ENCODE assay signal across 11 mouse cellular contexts in genomic region chr6:142363019-142363576, GRCm38 (mm10). TPM values are rescaled to one million over a fixed set of nuclear protein-coding genes. Genes with fewer than 3 reads are reported as not detected.
DNase-seq lines count a peak whose midpoint lies in the region; ATAC-seq lines count a peak whose summit lies in the region.
"Had no signal": no experiment of that assay in that cellular context is flagged by ENCODE, and none has a peak within 500 bp of the region (broad histone marks: within the 10 kb centered on the region; RNA-seq: fewer than 3 reads in every experiment).

No protein-coding gene starts in this region.

- 65% methylated on average over 9 of the region's 9 CpGs for WGBS in hindbrain, embryonic 16.5 days
- 78% methylated on average over 9 of the region's 9 CpGs for WGBS in hindbrain, embryonic 10.5 days
- 62% methylated on average over 9 of the region's 9 CpGs for WGBS in intestine, embryonic 16.5 days

- no peak overlapping the region for H3K4me2 ChIP-seq in hindbrain, embryonic 16.5 days (ENCODE audit: low read length)
- no peak overlapping the region for H3K4me2 ChIP-seq in intestine, embryonic 16.5 days (ENCODE audit: low read depth, low read length)
- H3K4me2 ChIP-seq: embryonic facial prominence, embryonic 15.5 days; heart, embryonic 15.5 days had no signal

- peak; percentile 58 for ATAC-seq in hindbrain, embryonic 16.5 days
- peak; percentile 40; the same call in 1 of the 2 replicates for ATAC-seq in intestine, embryonic 16.5 days
- ATAC-seq in erythroid progenitor cell, adult 5-6 weeks (replicated peaks; ENCODE audit: low FRiP score, poor library complexity, severe bottlenecking) = no peak

- no peak overlapping the region for H3K4me3 ChIP-seq in hindbrain, embryonic 16.5 days (ENCODE audit: low read length)
- H3K4me3 ChIP-seq in hindbrain, embryonic 10.5 days = no peak overlapping the region
- H3K4me3 ChIP-seq in intestine, embryonic 16.5 days (ENCODE audit: low read length) = no peak overlapping the region
- H3K4me3 ChIP-seq: embryonic facial prominence, embryonic 15.5 days; heart, embryonic 15.5 days had no signal

- no peaks in the 10 kb centered on the region for H3K27me3 ChIP-seq in hindbrain, embryonic 16.5 days (replicated peaks; ENCODE audit: control insufficient read depth, insufficient read depth, low read length)
- no peaks in the 10 kb centered on the region for H3K27me3 ChIP-seq in hindbrain, embryonic 10.5 days (ENCODE audit: insufficient read depth, poor library complexity, severe bottlenecking)
- H3K27me3 ChIP-seq in intestine, embryonic 16.5 days (replicated peaks; ENCODE audit: control insufficient read depth, insufficient read depth, low read length) = no peaks in the 10 kb centered on the region
- H3K27me3 ChIP-seq: embryonic facial prominence, embryonic 15.5 days; heart, embryonic 15.5 days had no signal

- DNase-seq in hindbrain, embryonic 10.5 days (ENCODE audit: low spot score) = no peak
- peak; percentile 33 for DNase-seq in thymus, postnatal 4 days
- no peak for DNase-seq in thymus, postnatal 10 days (ENCODE audit: low spot score in 2 of 2)
- no peak for DNase-seq in ovary, postnatal 14 days (ENCODE audit: low spot score)
- no peak for DNase-seq in left cerebral cortex, postnatal 14 days (ENCODE audit: low spot score in 2 of 2)
- DNase-seq: layer of hippocampus, postnatal 36 days had no signal

- no peak overlapping the region for H3K27ac ChIP-seq in hindbrain, embryonic 16.5 days (ENCODE audit: low read depth, low read length)
- no peak overlapping the region for H3K27ac ChIP-seq in hindbrain, embryonic 10.5 days
- no peak overlapping the region for H3K27ac ChIP-seq in intestine, embryonic 16.5 days (ENCODE audit: low read length)
- H3K27ac ChIP-seq: embryonic facial prominence, embryonic 15.5 days; heart, embryonic 15.5 days had no signal

- no peaks in the 10 kb centered on the region for H3K4me1 ChIP-seq in hindbrain, embryonic 16.5 days (ENCODE audit: control insufficient read depth, insufficient read depth, low read depth, low read length)
- H3K4me1 ChIP-seq in hindbrain, embryonic 10.5 days (replicated peaks) = no peaks in the 10 kb centered on the region
- H3K4me1 ChIP-seq in intestine, embryonic 16.5 days (ENCODE audit: control insufficient read depth, insufficient read depth, low read length) = no peaks in the 10 kb centered on the region
- H3K4me1 ChIP-seq: embryonic facial prominence, embryonic 15.5 days; heart, embryonic 15.5 days had no signal

- no peaks in the 10 kb centered on the region for H3K9me3 ChIP-seq in hindbrain, embryonic 16.5 days (ENCODE audit: control insufficient read depth, low read length)
- no peaks in the 10 kb centered on the region for H3K9me3 ChIP-seq in hindbrain, embryonic 10.5 days
- no peaks in the 10 kb centered on the region for H3K9me3 ChIP-seq in intestine, embryonic 16.5 days (ENCODE audit: control insufficient read depth, low read length)
- H3K9me3 ChIP-seq: embryonic facial prominence, embryonic 15.5 days; heart, embryonic 15.5 days had no signal

- H3K9ac ChIP-seq in hindbrain, embryonic 16.5 days (ENCODE audit: low read depth, low read length) = no peak overlapping the region
- H3K9ac ChIP-seq in intestine, embryonic 16.5 days (ENCODE audit: low read depth, low read length) = no peak overlapping the region
- H3K9ac ChIP-seq: embryonic facial prominence, embryonic 15.5 days; heart, embryonic 15.5 days had no signal

- intact Hi-C loops in left cerebral cortex, postnatal 14 days (cut with DNase I) = loop anchor here (5.0 kb wide), 1 partner anchor 154 kb away; no protein-coding TSS in a partner anchor

- H3K36me3 ChIP-seq in hindbrain, embryonic 16.5 days (ENCODE audit: control insufficient read depth, insufficient read depth, low read length) = peaks cover 22% of the 10 kb centered on the region
- peaks cover 98% of the 10 kb centered on the region for H3K36me3 ChIP-seq in hindbrain, embryonic 10.5 days
- peaks cover 7% of the 10 kb centered on the region; the same call in 1 of the 2 replicates for H3K36me3 ChIP-seq in intestine, embryonic 16.5 days (ENCODE audit: control insufficient read depth, insufficient read depth, low read length)

RNA-seq across cellular contexts. Expression of gene Pyroxd1, which starts 17.6 kb away (rescaled TPM):
- polyA plus RNA-seq in hindbrain, embryonic 16.5 days (2015; fragmentation: Nextera tagmentation; extraction: Ambion mirVana) = 18.3 and 20.1 TPM in 2 replicates
- polyA plus RNA-seq in hindbrain, embryonic 10.5 days (2016; fragmentation: Nextera tagmentation; extraction: Ambion mirVana) = 20.1 and 21.7 TPM in 2 replicates
- 13.2 and 13.4 TPM in 2 replicates for polyA plus RNA-seq in intestine, embryonic 16.5 days (2015; fragmentation: Nextera tagmentation; extraction: Ambion mirVana)
- total RNA-seq in erythroid progenitor cell, adult 5-6 weeks (2015; ENCODE audit: low replicate concordance) = 3.6 and 7.1 TPM in 2 replicates
- 1.5 and 4.8 TPM in 2 replicates for total RNA-seq in erythroid progenitor cell, adult 5-6 weeks (2017; ENCODE audit: low replicate concordance)
- 10 to 100 TPM; 11.0 to 15.8 TPM for total RNA-seq in left cerebral cortex, postnatal 14 days (2021)

RNA-seq across cellular contexts. Expression of gene Recql, which starts 23.8 kb away (rescaled TPM):
- 19.5 and 23.1 TPM in 2 replicates for polyA plus RNA-seq in hindbrain, embryonic 16.5 days (2015; fragmentation: Nextera tagmentation; extraction: Ambion mirVana)
- 36.4 and 37.0 TPM in 2 replicates for polyA plus RNA-seq in hindbrain, embryonic 10.5 days (2016; fragmentation: Nextera tagmentation; extraction: Ambion mirVana)
- polyA plus RNA-seq in intestine, embryonic 16.5 days (2015; fragmentation: Nextera tagmentation; extraction: Ambion mirVana) = 16.6 and 18.0 TPM in 2 replicates
- 23.1 and 52.6 TPM in 2 replicates for total RNA-seq in erythroid progenitor cell, adult 5-6 weeks (2015; ENCODE audit: low replicate concordance)
- total RNA-seq in erythroid progenitor cell, adult 5-6 weeks (2017; ENCODE audit: low replicate concordance) = 17.1 and 23.3 TPM in 2 replicates
- total RNA-seq in left cerebral cortex, postnatal 14 days (2021) = 10 to 100 TPM; 18.6 to 20.2 TPM

RNA-seq across cellular contexts. Expression of gene Golt1b, which starts 23.9 kb away (rescaled TPM):
- 68.6 and 75.9 TPM in 2 replicates for polyA plus RNA-seq in hindbrain, embryonic 16.5 days (2015; fragmentation: Nextera tagmentation; extraction: Ambion mirVana)
- polyA plus RNA-seq in hindbrain, embryonic 10.5 days (2016; fragmentation: Nextera tagmentation; extraction: Ambion mirVana) = 100 and 118 TPM in 2 replicates
- 55.9 and 59.3 TPM in 2 replicates for polyA plus RNA-seq in intestine, embryonic 16.5 days (2015; fragmentation: Nextera tagmentation; extraction: Ambion mirVana)
- total RNA-seq in erythroid progenitor cell, adult 5-6 weeks (2015; ENCODE audit: low replicate concordance) = 13.8 and 19.5 TPM in 2 replicates
- total RNA-seq in erythroid progenitor cell, adult 5-6 weeks (2017; ENCODE audit: low replicate concordance) = 19.9 and 30.9 TPM in 2 replicates
- 10 to 100 TPM; 29.0 to 29.5 TPM for total RNA-seq in left cerebral cortex, postnatal 14 days (2021)

RNA-seq across cellular contexts. Expression of gene Slco1a5, which starts 40.3 kb away (rescaled TPM):
- polyA plus RNA-seq in hindbrain, embryonic 16.5 days (2015; fragmentation: Nextera tagmentation; extraction: Ambion mirVana) = 0.41 and 0.57 TPM in 2 replicates
- 0.51 and 0.88 TPM in 2 replicates for polyA plus RNA-seq in hindbrain, embryonic 10.5 days (2016; fragmentation: Nextera tagmentation; extraction: Ambion mirVana)
- polyA plus RNA-seq in intestine, embryonic 16.5 days (2015; fragmentation: Nextera tagmentation; extraction: Ambion mirVana) = 0.06 TPM in 1 of 2 replicates, not detected in the other
- total RNA-seq in erythroid progenitor cell, adult 5-6 weeks (2015; ENCODE audit: low replicate concordance) = 1.1 TPM in 1 of 2 replicates, not detected in the other
- total RNA-seq in erythroid progenitor cell, adult 5-6 weeks (2017; ENCODE audit: low replicate concordance) = 0.26 TPM in 1 of 2 replicates, not detected in the other
- not detected for total RNA-seq in left cerebral cortex, postnatal 14 days (2021)
- total RNA-seq: layer of hippocampus, postnatal 36 days had no signal
- polyA plus RNA-seq: heart, embryonic 15.5 days had no signal

RNA-seq across cellular contexts. Expression of gene Spx, which starts 50.1 kb away (rescaled TPM):
- 2.4 and 4.9 TPM in 2 replicates for polyA plus RNA-seq in hindbrain, embryonic 16.5 days (2015; fragmentation: Nextera tagmentation; extraction: Ambion mirVana)
- polyA plus RNA-seq in hindbrain, embryonic 10.5 days (2016; fragmentation: Nextera tagmentation; extraction: Ambion mirVana) = 1.9 and 2.8 TPM in 2 replicates
- 0.18 and 0.40 TPM in 2 replicates for polyA plus RNA-seq in intestine, embryonic 16.5 days (2015; fragmentation: Nextera tagmentation; extraction: Ambion mirVana)
- total RNA-seq in erythroid progenitor cell, adult 5-6 weeks (2015; ENCODE audit: low replicate concordance) = not detected in 2 replicates
- total RNA-seq in erythroid progenitor cell, adult 5-6 weeks (2017; ENCODE audit: low replicate concordance) = 1.7 TPM in 1 of 2 replicates, not detected in the other
- 1 to 10 TPM in 1 of 2 experiments, under 1 TPM in 1; 0.92 to 2.1 TPM for total RNA-seq in left cerebral cortex, postnatal 14 days (2021)
